Mouse (Mus musculus): ENCODE results near the gene Adra1b. TPM values are rescaled to one million over a fixed set of nuclear protein-coding genes. Genes with fewer than 3 reads are reported as not detected.
A peak's percentile ranks its signal among the peaks of the same experiment; 100 is the strongest.

Adra1b gene
- polyA plus RNA-seq, 1 experiment = 4.6 TPM

GRCm38 (mm10) chr11:43817368-43817923 lies 83.6 kb downstream of the Adra1b start:
- Histone ChIP-seq H3K27me3 (ENCODE audit: control insufficient read depth, insufficient read depth, low read length) (no peaks in the 10 kb centered on the region), H3K36me3 (ENCODE audit: control insufficient read depth, insufficient read depth, low read length) (no peaks in the 10 kb centered on the region), H3K27ac (ENCODE audit: control insufficient read depth, insufficient read depth, low read length) (no peak overlapping the region), H3K4me3 (ENCODE audit: control insufficient read depth, insufficient read depth, low read length) (no peak overlapping the region), H3K4me1 (replicated peaks; ENCODE audit: control insufficient read depth, insufficient read depth, low read length) (peaks cover 3% of the 10 kb centered on the region; the same call in 1 of the 2 replicates)
- WGBS = 87% methylated on average over 9 of the region's 9 CpGs
- DNase-seq = no peak
- TF ChIP-seq POLR2A (IDR thresholded peaks at IDR 0.05; ENCODE audit: control insufficient read depth, extremely low read depth, insufficient read depth, low read length, poor library complexity) (no peak), CTCF (IDR thresholded peaks at IDR 0.05; ENCODE audit: borderline replicate concordance, control insufficient read depth, extremely low read depth, insufficient read depth, low read length, poor library complexity) (no peak)

- no peak for DNase-seq
- WGBS = 68% methylated on average over 5 of the region's 5 CpGs
- no peaks in the 10 kb centered on the region for H3K36me3 ChIP-seq (ENCODE audit: control insufficient read depth, insufficient read depth, low read length)
- TF ChIP-seq POLR2A (IDR thresholded peaks at IDR 0.05; ENCODE audit: control insufficient read depth, extremely low read depth, insufficient read depth, low read length, poor library complexity) = no peak
- no peak for TF ChIP-seq CTCF (IDR thresholded peaks at IDR 0.05; ENCODE audit: borderline replicate concordance, control insufficient read depth, extremely low read depth, insufficient read depth, low read length, poor library complexity)
- no peak overlapping the region for H3K27ac ChIP-seq (ENCODE audit: control insufficient read depth, insufficient read depth, low read length)
- no peaks in the 10 kb centered on the region for H3K27me3 ChIP-seq (ENCODE audit: control insufficient read depth, insufficient read depth, low read length)
- peaks cover 3% of the 10 kb centered on the region; the same call in 1 of the 2 replicates for H3K4me1 ChIP-seq (replicated peaks; ENCODE audit: control insufficient read depth, insufficient read depth, low read length)
- no peak overlapping the region for H3K4me3 ChIP-seq (ENCODE audit: control insufficient read depth, insufficient read depth, low read length)
Measured at GRCm38 (mm10) chr11:43812535-43812934, 88.5 kb downstream of the Adra1b start.

- no peak for TF ChIP-seq CTCF (IDR thresholded peaks at IDR 0.05; ENCODE audit: borderline replicate concordance, control insufficient read depth, extremely low read depth, insufficient read depth, low read length, poor library complexity)
- TF ChIP-seq POLR2A (IDR thresholded peaks at IDR 0.05; ENCODE audit: control insufficient read depth, extremely low read depth, insufficient read depth, low read length, poor library complexity) = no peak
- no peaks in the 10 kb centered on the region for H3K27me3 ChIP-seq (ENCODE audit: control insufficient read depth, insufficient read depth, low read length)
- H3K27ac ChIP-seq (ENCODE audit: control insufficient read depth, insufficient read depth, low read length) = no peak overlapping the region
- DNase-seq = no peak
- no peaks in the 10 kb centered on the region; the same call in 1 of the 2 replicates for H3K4me1 ChIP-seq (replicated peaks; ENCODE audit: control insufficient read depth, insufficient read depth, low read length)
- no peaks in the 10 kb centered on the region for H3K36me3 ChIP-seq (ENCODE audit: control insufficient read depth, insufficient read depth, low read length)
- 94% methylated on average over 5 of the region's 5 CpGs for WGBS
- H3K4me3 ChIP-seq (ENCODE audit: control insufficient read depth, insufficient read depth, low read length) = no peak overlapping the region
Measured at GRCm38 (mm10) chr11:43807732-43808131, 93.3 kb downstream of the Adra1b start.

GRCm38 (mm10) chr11:43795992-43796391 lies 105.0 kb downstream of the Adra1b start:
- H3K27ac ChIP-seq (ENCODE audit: control insufficient read depth, insufficient read depth, low read length) = no peak overlapping the region
- H3K36me3 ChIP-seq (ENCODE audit: control insufficient read depth, insufficient read depth, low read length) = no peaks in the 10 kb centered on the region
- 74% methylated on average over 8 of the region's 8 CpGs for WGBS
- no peak for DNase-seq
- no peaks in the 10 kb centered on the region for H3K27me3 ChIP-seq (ENCODE audit: control insufficient read depth, insufficient read depth, low read length)
- TF ChIP-seq POLR2A (IDR thresholded peaks at IDR 0.05; ENCODE audit: control insufficient read depth, extremely low read depth, insufficient read depth, low read length, poor library complexity) (no peak), CTCF (IDR thresholded peaks at IDR 0.05; ENCODE audit: borderline replicate concordance, control insufficient read depth, extremely low read depth, insufficient read depth, low read length, poor library complexity) (no peak)
- H3K4me1 ChIP-seq (replicated peaks; ENCODE audit: control insufficient read depth, insufficient read depth, low read length) = no peaks in the 10 kb centered on the region
- no peak overlapping the region for H3K4me3 ChIP-seq (ENCODE audit: control insufficient read depth, insufficient read depth, low read length)

- Histone ChIP-seq H3K27ac (ENCODE audit: control insufficient read depth, insufficient read depth, low read length) (no peak overlapping the region), H3K27me3 (ENCODE audit: control insufficient read depth, insufficient read depth, low read length) (no peaks in the 10 kb centered on the region), H3K4me3 (ENCODE audit: control insufficient read depth, insufficient read depth, low read length) (no peak overlapping the region), H3K36me3 (ENCODE audit: control insufficient read depth, insufficient read depth, low read length) (no peaks in the 10 kb centered on the region), H3K4me1 (replicated peaks; ENCODE audit: control insufficient read depth, insufficient read depth, low read length) (no peaks in the 10 kb centered on the region)
- no peak for DNase-seq
- 93% methylated on average over 6 of the region's 6 CpGs for WGBS
- no peak for TF ChIP-seq POLR2A (IDR thresholded peaks at IDR 0.05; ENCODE audit: control insufficient read depth, extremely low read depth, insufficient read depth, low read length, poor library complexity)
- no peak for TF ChIP-seq CTCF (IDR thresholded peaks at IDR 0.05; ENCODE audit: borderline replicate concordance, control insufficient read depth, extremely low read depth, insufficient read depth, low read length, poor library complexity)
Measured at GRCm38 (mm10) chr11:43790446-43790845, 110.6 kb downstream of the Adra1b start.

- H3K4me1 ChIP-seq (replicated peaks; ENCODE audit: control insufficient read depth, insufficient read depth, low read length) = no peaks in the 10 kb centered on the region
- TF ChIP-seq CTCF (IDR thresholded peaks at IDR 0.05; ENCODE audit: borderline replicate concordance, control insufficient read depth, extremely low read depth, insufficient read depth, low read length, poor library complexity) (peak; percentile 64; the same call in 1 of the 2 replicates), POLR2A (IDR thresholded peaks at IDR 0.05; ENCODE audit: control insufficient read depth, extremely low read depth, insufficient read depth, low read length, poor library complexity) (no peak)
- no peaks in the 10 kb centered on the region for H3K27me3 ChIP-seq (ENCODE audit: control insufficient read depth, insufficient read depth, low read length)
- H3K27ac ChIP-seq (ENCODE audit: control insufficient read depth, insufficient read depth, low read length) = no peak overlapping the region
- DNase-seq = peak; percentile 45
- no peaks in the 10 kb centered on the region for H3K36me3 ChIP-seq (ENCODE audit: control insufficient read depth, insufficient read depth, low read length)
- WGBS = 24% methylated on average over 2 of the region's 2 CpGs
- H3K4me3 ChIP-seq (ENCODE audit: control insufficient read depth, insufficient read depth, low read length) = no peak overlapping the region
Measured at GRCm38 (mm10) chr11:43783772-43784171, 117.2 kb downstream of the Adra1b start.

GRCm38 (mm10) chr11:43783106-43783505 lies 117.9 kb downstream of the Adra1b start:
- H3K27me3 ChIP-seq (ENCODE audit: control insufficient read depth, insufficient read depth, low read length) = no peaks in the 10 kb centered on the region
- no peak overlapping the region for H3K27ac ChIP-seq (ENCODE audit: control insufficient read depth, insufficient read depth, low read length)
- no peaks in the 10 kb centered on the region for H3K4me1 ChIP-seq (replicated peaks; ENCODE audit: control insufficient read depth, insufficient read depth, low read length)
- TF ChIP-seq POLR2A (IDR thresholded peaks at IDR 0.05; ENCODE audit: control insufficient read depth, extremely low read depth, insufficient read depth, low read length, poor library complexity) (no peak), CTCF (IDR thresholded peaks at IDR 0.05; ENCODE audit: borderline replicate concordance, control insufficient read depth, extremely low read depth, insufficient read depth, low read length, poor library complexity) (no peak)
- 86% methylated on average over 5 of the region's 5 CpGs for WGBS
- H3K36me3 ChIP-seq (ENCODE audit: control insufficient read depth, insufficient read depth, low read length) = no peaks in the 10 kb centered on the region
- H3K4me3 ChIP-seq (ENCODE audit: control insufficient read depth, insufficient read depth, low read length) = no peak overlapping the region
- no peak for DNase-seq

All from thymus, adult 2 months (tissue).